ENCODE assay signal across 8 mouse cellular contexts in the genomic region with DNA sequence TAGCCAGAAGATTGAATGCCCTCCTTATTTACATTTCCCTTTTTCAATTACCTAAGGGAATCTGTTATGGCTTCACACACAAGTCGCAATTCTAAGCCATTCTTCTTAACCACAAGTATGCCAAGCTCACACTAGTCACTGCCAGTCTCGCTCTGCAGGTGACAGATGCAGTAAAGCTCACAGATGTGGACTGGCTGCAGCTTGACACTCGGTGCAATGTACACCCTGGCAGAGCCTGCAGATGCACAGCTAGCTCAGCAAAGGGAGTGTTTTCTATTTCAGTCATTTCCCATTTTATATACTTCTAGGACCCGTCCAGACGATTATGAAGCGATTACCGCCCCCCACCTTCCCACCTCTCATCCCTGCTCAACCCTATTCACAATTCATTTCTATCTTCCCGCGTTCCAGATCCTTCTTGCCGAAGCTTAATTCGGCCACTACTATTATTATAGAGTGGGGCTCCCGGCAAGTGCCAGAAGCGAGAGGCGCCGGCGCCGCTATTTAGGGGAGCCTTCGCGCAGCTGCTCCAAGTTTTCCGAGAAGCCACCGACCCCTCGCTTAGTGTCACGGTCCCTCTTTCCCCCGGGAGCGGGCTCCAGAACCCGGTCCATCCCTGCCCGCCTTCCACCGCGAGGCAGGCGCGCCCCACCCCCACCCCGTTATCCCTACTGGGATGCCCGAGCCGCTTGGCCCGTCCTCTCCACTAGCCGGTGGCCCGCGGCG. TPM values are rescaled to one million over a fixed set of nuclear protein-coding genes. Genes with fewer than 3 reads are reported as not detected.
DNase-seq lines count a peak whose midpoint lies in the region; ATAC-seq and TF ChIP-seq lines count a peak whose summit lies in the region.

No protein-coding gene starts in this region.

- peak overlapping the region; percentile 71; the same call in 1 of the 2 replicates for H3K27ac ChIP-seq in cerebellum, adult 2 months (ENCODE audit: insufficient read depth, low read length)
- H3K27ac ChIP-seq in forebrain, embryonic 16.5 days (ENCODE audit: low read length) = peak overlapping the region; percentile 95
- peak overlapping the region; percentile 86 for H3K27ac ChIP-seq in liver, embryonic 11.5 days (ENCODE audit: low read depth, low read length)
- H3K27ac ChIP-seq in stomach, embryonic 15.5 days = peak overlapping the region; percentile 92

- DNase-seq in cerebellum, adult 2 months = no peak
- DNase-seq in cerebellum, adult 18-20 months = no peak
- no peak for DNase-seq in liver, embryonic 11.5 days (ENCODE audit: low spot score)
- no peak for DNase-seq in adrenal gland, postnatal 14 days

- H3K9me3 ChIP-seq in megakaryocyte, embryonic 14.5 days = no peaks in the 10 kb centered on the region
- no peaks in the 10 kb centered on the region for H3K9me3 ChIP-seq in forebrain, embryonic 16.5 days (ENCODE audit: control insufficient read depth, low read length)
- no peaks in the 10 kb centered on the region for H3K9me3 ChIP-seq in liver, embryonic 11.5 days (ENCODE audit: control insufficient read depth, low read length)
- H3K9me3 ChIP-seq in stomach, embryonic 15.5 days = no peaks in the 10 kb centered on the region

- TF ChIP-seq POLR2A in cerebellum, adult 2 months (IDR thresholded peaks at IDR 0.05; ENCODE audit: borderline replicate concordance, insufficient read depth, low read length) = no peak

- ATAC-seq in megakaryocyte, adult 5-6 weeks (ENCODE audit: poor library complexity, severe bottlenecking) = no peak
- peak; percentile 66 for ATAC-seq in forebrain, embryonic 16.5 days
- peak; percentile 59 for ATAC-seq in liver, embryonic 11.5 days (replicated peaks; ENCODE audit: low FRiP score)
- ATAC-seq in stomach, embryonic 15.5 days (ENCODE audit: insufficient read depth, low FRiP score, low read depth) = peak; percentile 57

- H3K4me2 ChIP-seq in forebrain, embryonic 16.5 days (ENCODE audit: low read length) = peak overlapping the region; percentile 95
- H3K4me2 ChIP-seq in liver, embryonic 11.5 days = peak overlapping the region; percentile 96
- H3K4me2 ChIP-seq in stomach, embryonic 15.5 days = peak overlapping the region; percentile 54

- no peaks in the 10 kb centered on the region for H3K27me3 ChIP-seq in cerebellum, adult 2 months (ENCODE audit: control insufficient read depth, insufficient read depth, low read length)
- no peaks in the 10 kb centered on the region for H3K27me3 ChIP-seq in megakaryocyte, embryonic 14.5 days (replicated peaks)
- H3K27me3 ChIP-seq in forebrain, embryonic 16.5 days (replicated peaks; ENCODE audit: control insufficient read depth, insufficient read depth, low read length) = no peaks in the 10 kb centered on the region
- H3K27me3 ChIP-seq in liver, embryonic 11.5 days (replicated peaks; ENCODE audit: control insufficient read depth, insufficient read depth, low read length) = no peaks in the 10 kb centered on the region
- H3K27me3 ChIP-seq in stomach, embryonic 15.5 days (replicated peaks) = no peaks in the 10 kb centered on the region

- no peaks in the 10 kb centered on the region for H3K36me3 ChIP-seq in megakaryocyte, embryonic 14.5 days (replicated peaks; ENCODE audit: low read length)
- H3K36me3 ChIP-seq in forebrain, embryonic 16.5 days (ENCODE audit: control insufficient read depth, insufficient read depth) = no peaks in the 10 kb centered on the region
- no peaks in the 10 kb centered on the region for H3K36me3 ChIP-seq in liver, embryonic 11.5 days (ENCODE audit: control insufficient read depth, insufficient read depth, low read length)
- no peaks in the 10 kb centered on the region for H3K36me3 ChIP-seq in stomach, embryonic 15.5 days

- peak overlapping the region; percentile 87 for H3K4me3 ChIP-seq in cerebellum, adult 2 months (replicated peaks; ENCODE audit: insufficient read depth, low read depth, low read length)
- peak overlapping the region; percentile 98 for H3K4me3 ChIP-seq in megakaryocyte, embryonic 14.5 days (replicated peaks)
- H3K4me3 ChIP-seq in forebrain, embryonic 16.5 days (replicated peaks; ENCODE audit: low read length) = peak overlapping the region; percentile 100
- H3K4me3 ChIP-seq in liver, embryonic 11.5 days (ENCODE audit: low read depth, low read length) = peak overlapping the region; percentile 96
- peak overlapping the region; percentile 99 for H3K4me3 ChIP-seq in stomach, embryonic 15.5 days (replicated peaks)

- H3K9ac ChIP-seq in forebrain, embryonic 16.5 days (replicated peaks; ENCODE audit: low read depth, low read length) = peak overlapping the region; percentile 100
- peak overlapping the region; percentile 95 for H3K9ac ChIP-seq in liver, embryonic 11.5 days (ENCODE audit: low read depth, low read length)
- peak overlapping the region; percentile 91 for H3K9ac ChIP-seq in stomach, embryonic 15.5 days

- TF ChIP-seq CTCF in cerebellum, adult 2 months (IDR thresholded peaks at IDR 0.05; ENCODE audit: borderline replicate concordance, insufficient read depth, low read depth, low read length) = no peak

- under 1% methylated on average over 39 of the region's 39 CpGs for WGBS in cerebellum, adult 2 months
- under 1% methylated on average over 39 of the region's 39 CpGs for WGBS in forebrain, embryonic 16.5 days
- WGBS in liver, embryonic 11.5 days = 1% methylated on average over 39 of the region's 39 CpGs
- WGBS in stomach, embryonic 15.5 days = under 1% methylated on average over 39 of the region's 39 CpGs

- peaks cover 8% of the 10 kb centered on the region; the same call in 1 of the 2 replicates for H3K4me1 ChIP-seq in cerebellum, adult 2 months (ENCODE audit: control insufficient read depth, insufficient read depth, low read length)
- H3K4me1 ChIP-seq in megakaryocyte, embryonic 14.5 days = peaks cover 63% of the 10 kb centered on the region
- H3K4me1 ChIP-seq in forebrain, embryonic 16.5 days (replicated peaks; ENCODE audit: control insufficient read depth, insufficient read depth, low read length) = peaks cover 35% of the 10 kb centered on the region
- peaks cover 26% of the 10 kb centered on the region for H3K4me1 ChIP-seq in liver, embryonic 11.5 days (replicated peaks; ENCODE audit: control insufficient read depth, insufficient read depth, low read length)
- peaks cover 9% of the 10 kb centered on the region; the same call in 1 of the 2 replicates for H3K4me1 ChIP-seq in stomach, embryonic 15.5 days

RNA-seq across cellular contexts. Expression of a gene that starts 1.3 kb away (rescaled TPM):
- 57.6 and 64.2 TPM in 2 replicates for polyA plus RNA-seq in cerebellum, adult 2 months (2012; rRNA removed)
- polyA plus RNA-seq in megakaryocyte, embryonic 14.5 days (2012; ENCODE audit: insufficient read depth, low replicate concordance) = 26.5 and 32.7 TPM in 2 replicates
- total RNA-seq in megakaryocyte, adult 5-6 weeks (2015) = 37.3 and 47.3 TPM in 2 replicates
- 31.0 and 43.9 TPM in 2 replicates for total RNA-seq in megakaryocyte, adult 5-6 weeks (2017)
- polyA plus RNA-seq in forebrain, embryonic 16.5 days (2015; fragmentation: Nextera tagmentation; extraction: Ambion mirVana) = 110 and 114 TPM in 2 replicates
- polyA plus RNA-seq in liver, embryonic 11.5 days (2014; fragmentation: Nextera tagmentation; extraction: Ambion mirVana) = 54.0 and 61.9 TPM in 2 replicates
- 50.6 and 56.0 TPM in 2 replicates for polyA plus RNA-seq in stomach, embryonic 15.5 days (2015; fragmentation: Nextera tagmentation; extraction: Ambion mirVana)
- 27.2 and 30.6 TPM in 2 replicates for total RNA-seq in adrenal gland, postnatal 14 days (2021)
